Mouse (Mus musculus): ENCODE results near the gene Cpz. TPM values are rescaled to one million over a fixed set of nuclear protein-coding genes. Genes with fewer than 3 reads are reported as not detected.
A peak's percentile ranks its signal among the peaks of the same experiment; 100 is the strongest.

The Cpz gene
- polyA plus RNA-seq, 1 experiment from 2014 or later: 4.1 TPM

GRCm38 (mm10) chr5:35536271-35536670 lies 10.8 kb upstream of the Cpz start:
- Histone ChIP-seq H3K9me3 (ENCODE audit: low read length) (no peaks in the 10 kb centered on the region), H3K4me2 (replicated peaks; ENCODE audit: low read depth, low read length) (no peak overlapping the region), H3K27ac (ENCODE audit: low read length) (no peak overlapping the region), H3K4me1 (ENCODE audit: insufficient read depth, low read depth, low read length) (no peaks in the 10 kb centered on the region), H3K9ac (replicated peaks; ENCODE audit: low read depth) (no peak overlapping the region), H3K36me3 (ENCODE audit: insufficient read depth, low read length) (no peaks in the 10 kb centered on the region), H3K27me3 (replicated peaks; ENCODE audit: insufficient read depth, low read length) (no peaks in the 10 kb centered on the region), H3K4me3 (ENCODE audit: low read depth, low read length) (no peak overlapping the region)
- TF ChIP-seq EP300 (IDR thresholded peaks at IDR 0.05) (no peak), CTCF (IDR thresholded peaks at IDR 0.05) (peak; percentile 51)
- DNase-seq (ENCODE audit: low spot score) (no peak), ATAC-seq (no peak)
- WGBS: 56% methylated on average over 3 of the region's 3 CpGs

- H3K27ac ChIP-seq (ENCODE audit: low read length): no peak overlapping the region
- no peak overlapping the region for H3K4me2 ChIP-seq (replicated peaks; ENCODE audit: low read depth, low read length)
- WGBS: 14% methylated on average over 10 of the region's 10 CpGs
- DNase-seq (ENCODE audit: low spot score) (peak; percentile 68), ATAC-seq (no peak)
- no peaks in the 10 kb centered on the region for H3K36me3 ChIP-seq (ENCODE audit: insufficient read depth, low read length)
- no peak overlapping the region for H3K9ac ChIP-seq (replicated peaks; ENCODE audit: low read depth)
- H3K27me3 ChIP-seq (replicated peaks; ENCODE audit: insufficient read depth, low read length): no peaks in the 10 kb centered on the region
- no peak for TF ChIP-seq CTCF (IDR thresholded peaks at IDR 0.05)
- no peak for TF ChIP-seq EP300 (IDR thresholded peaks at IDR 0.05)
- H3K4me1 ChIP-seq (ENCODE audit: insufficient read depth, low read depth, low read length): no peaks in the 10 kb centered on the region
- H3K9me3 ChIP-seq (ENCODE audit: low read length): no peaks in the 10 kb centered on the region
- no peak overlapping the region for H3K4me3 ChIP-seq (ENCODE audit: low read depth, low read length)
Observed at GRCm38 (mm10) chr5:35531586-35531985, 6.1 kb upstream of the Cpz start.

GRCm38 (mm10) chr5:35530442-35530841 lies 4.9 kb upstream of the Cpz start:
- Histone ChIP-seq H3K4me3 (ENCODE audit: low read depth, low read length) (no peak overlapping the region), H3K27me3 (replicated peaks; ENCODE audit: insufficient read depth, low read length) (peaks cover 4% of the 10 kb centered on the region; the same call in 1 of the 2 replicates), H3K36me3 (ENCODE audit: insufficient read depth, low read length) (no peaks in the 10 kb centered on the region), H3K4me1 (ENCODE audit: insufficient read depth, low read depth, low read length) (no peaks in the 10 kb centered on the region), H3K4me2 (replicated peaks; ENCODE audit: low read depth, low read length) (no peak overlapping the region), H3K9ac (replicated peaks; ENCODE audit: low read depth) (no peak overlapping the region), H3K9me3 (ENCODE audit: low read length) (no peaks in the 10 kb centered on the region), H3K27ac (ENCODE audit: low read length) (no peak overlapping the region)
- TF ChIP-seq EP300 (IDR thresholded peaks at IDR 0.05) (no peak), CTCF (IDR thresholded peaks at IDR 0.05) (peak; percentile 64)
- no peak for ATAC-seq
- WGBS: 18% methylated on average over 4 of the region's 4 CpGs
- DNase-seq (ENCODE audit: low spot score): peak; percentile 50

- Histone ChIP-seq H3K27ac (ENCODE audit: low read length) (no peak overlapping the region), H3K9ac (replicated peaks; ENCODE audit: low read depth) (no peak overlapping the region), H3K4me2 (replicated peaks; ENCODE audit: low read depth, low read length) (no peak overlapping the region), H3K9me3 (ENCODE audit: low read length) (no peaks in the 10 kb centered on the region), H3K36me3 (ENCODE audit: insufficient read depth, low read length) (no peaks in the 10 kb centered on the region), H3K4me1 (ENCODE audit: insufficient read depth, low read depth, low read length) (no peaks in the 10 kb centered on the region), H3K27me3 (replicated peaks; ENCODE audit: insufficient read depth, low read length) (peaks cover 19% of the 10 kb centered on the region; the same call in 1 of the 2 replicates), H3K4me3 (ENCODE audit: low read depth, low read length) (no peak overlapping the region)
- 72% methylated on average over 2 of the region's 2 CpGs for WGBS
- TF ChIP-seq CTCF (IDR thresholded peaks at IDR 0.05) (no peak), EP300 (IDR thresholded peaks at IDR 0.05) (no peak)
- DNase-seq (ENCODE audit: low spot score): no peak
- no peak for ATAC-seq
Observed at GRCm38 (mm10) chr5:35524381-35524780, 1.1 kb downstream of the Cpz start.

- DNase-seq (ENCODE audit: low spot score) (peak; percentile 70), ATAC-seq (peak; percentile 36; the same call in 1 of the 2 replicates)
- Histone ChIP-seq H3K27me3 (replicated peaks; ENCODE audit: insufficient read depth, low read length) (peaks cover 19% of the 10 kb centered on the region; the same call in 1 of the 2 replicates), H3K9ac (replicated peaks; ENCODE audit: low read depth) (no peak overlapping the region), H3K4me1 (ENCODE audit: insufficient read depth, low read depth, low read length) (no peaks in the 10 kb centered on the region), H3K4me3 (ENCODE audit: low read depth, low read length) (no peak overlapping the region), H3K4me2 (replicated peaks; ENCODE audit: low read depth, low read length) (no peak overlapping the region), H3K27ac (ENCODE audit: low read length) (no peak overlapping the region), H3K9me3 (ENCODE audit: low read length) (no peaks in the 10 kb centered on the region), H3K36me3 (ENCODE audit: insufficient read depth, low read length) (no peaks in the 10 kb centered on the region)
- 7% methylated on average over 5 of the region's 5 CpGs for WGBS
- TF ChIP-seq CTCF (IDR thresholded peaks at IDR 0.05) (peak; percentile 89), EP300 (IDR thresholded peaks at IDR 0.05) (no peak)
Observed at GRCm38 (mm10) chr5:35523735-35524134, 1.8 kb downstream of the Cpz start.

- H3K9ac ChIP-seq (replicated peaks; ENCODE audit: low read depth): no peak overlapping the region
- no peak overlapping the region for H3K27ac ChIP-seq (ENCODE audit: low read length)
- no peak overlapping the region for H3K4me3 ChIP-seq (ENCODE audit: low read depth, low read length)
- no peaks in the 10 kb centered on the region for H3K9me3 ChIP-seq (ENCODE audit: low read length)
- ATAC-seq (no peak), DNase-seq (ENCODE audit: low spot score) (no peak)
- H3K4me2 ChIP-seq (replicated peaks; ENCODE audit: low read depth, low read length): no peak overlapping the region
- H3K4me1 ChIP-seq (ENCODE audit: insufficient read depth, low read depth, low read length): no peaks in the 10 kb centered on the region
- no peaks in the 10 kb centered on the region for H3K27me3 ChIP-seq (replicated peaks; ENCODE audit: insufficient read depth, low read length)
- WGBS: 77% methylated on average over 11 of the region's 11 CpGs
- no peaks in the 10 kb centered on the region for H3K36me3 ChIP-seq (ENCODE audit: insufficient read depth, low read length)
- TF ChIP-seq EP300 (IDR thresholded peaks at IDR 0.05) (no peak), CTCF (IDR thresholded peaks at IDR 0.05) (no peak)
Observed at GRCm38 (mm10) chr5:35516781-35517180, 8.7 kb downstream of the Cpz start.

- Histone ChIP-seq H3K4me3 (ENCODE audit: low read depth, low read length) (no peak overlapping the region), H3K9me3 (ENCODE audit: low read length) (no peaks in the 10 kb centered on the region), H3K4me1 (ENCODE audit: insufficient read depth, low read depth, low read length) (no peaks in the 10 kb centered on the region), H3K27ac (ENCODE audit: low read length) (no peak overlapping the region), H3K36me3 (ENCODE audit: insufficient read depth, low read length) (no peaks in the 10 kb centered on the region), H3K4me2 (replicated peaks; ENCODE audit: low read depth, low read length) (no peak overlapping the region), H3K27me3 (replicated peaks; ENCODE audit: insufficient read depth, low read length) (no peaks in the 10 kb centered on the region), H3K9ac (replicated peaks; ENCODE audit: low read depth) (no peak overlapping the region)
- DNase-seq (ENCODE audit: low spot score): peak; percentile 68
- ATAC-seq: peak; percentile 26; the same call in 1 of the 2 replicates
- TF ChIP-seq CTCF (IDR thresholded peaks at IDR 0.05) (peak; percentile 93), EP300 (IDR thresholded peaks at IDR 0.05) (no peak)
- 9% methylated on average over 5 of the region's 5 CpGs for WGBS
Observed at GRCm38 (mm10) chr5:35510589-35510988, 14.9 kb downstream of the Cpz start.
